Mouse (Mus musculus) macrophage (primary cell): ENCODE data around the gene Gm10188. TPM values are rescaled to one million over a fixed set of nuclear protein-coding genes. Genes with fewer than 3 reads are reported as not detected.

Experiments used
- H3K27ac ChIP-seq: fragments of 350-480 bp; formaldehyde crosslinking; 2 replicates; pipeline ENCODE4 v1.9.0; 2021
- H3K36me3 ChIP-seq: fragments of 350-480 bp; formaldehyde crosslinking; 2 replicates; pipeline ENCODE4 v1.9.0; 2021; ENCODE audit errors: inconsistent target
- H3K4me3 ChIP-seq: fragments of 350-480 bp; formaldehyde crosslinking; 2 replicates; pipeline ENCODE4 v1.9.0; 2021; ENCODE audit errors: inconsistent target
- H3K79me2 ChIP-seq: fragments of 350-480 bp; formaldehyde crosslinking; 2 replicates; pipeline ENCODE4 v1.9.0; 2021; ENCODE audit errors: inconsistent target
- WGBS: methylation state at CpG from one replicate; pipeline ENCODE4 v1.1.7; 2026; ENCODE audit warnings: inconsistent platforms; ENCODE audit not compliant: missing documents; 5-methylcytosine and 5-hydroxymethylcytosine counted together
- polyA plus RNA-seq: library from polyadenylated mRNA; stranded (reverse); fragments of 250-400 nt; gene quantifications from 3 replicates; pipeline ENCODE4 v1.2.4, GENCODE M21; 2018; ENCODE audit warnings: inconsistent platforms

Gene Gm10188
- polyA plus RNA-seq, 1 experiment from 2014 or later: not detected

DNA sequence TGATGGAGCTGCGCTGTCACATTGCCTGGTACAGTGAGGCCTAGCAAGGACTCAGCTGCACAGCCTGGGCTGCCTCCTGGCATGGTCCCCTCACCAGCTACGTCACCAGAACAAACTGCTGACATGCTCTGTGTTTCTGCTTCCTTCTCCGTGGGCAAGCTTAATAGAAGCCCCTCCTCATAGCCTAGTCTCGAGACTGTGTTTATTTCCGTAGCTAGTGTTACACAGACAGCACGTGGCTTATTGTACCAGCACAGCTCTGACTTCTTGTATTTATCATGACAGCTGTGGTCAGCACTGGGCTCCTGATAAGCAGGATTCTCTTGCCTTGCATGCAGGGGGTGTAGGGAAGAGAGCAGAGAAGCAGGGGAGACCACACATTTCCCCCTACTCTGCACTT is 16.6 kb upstream of the Gm10188 start:
- Histone ChIP-seq H3K36me3 (no peaks in the 10 kb centered on the region), H3K27ac (no peak overlapping the region), H3K79me2 (no peaks in the 10 kb centered on the region), H3K4me3 (no peak overlapping the region)
- WGBS: 24% methylated on average over 6 of the region's 6 CpGs

GRCm38 (mm10) chr1:132245010-132245409 is 15.4 kb upstream of the Gm10188 start:
- H3K27ac ChIP-seq: no peak overlapping the region
- 85% methylated on average over 5 of the region's 5 CpGs for whole genome bisulfite sequencing
- H3K79me2 ChIP-seq: no peaks in the 10 kb centered on the region
- H3K4me3 ChIP-seq: no peak overlapping the region
- no peaks in the 10 kb centered on the region for H3K36me3 ChIP-seq

- Histone ChIP-seq H3K4me3 (no peak overlapping the region), H3K27ac (no peak overlapping the region), H3K36me3 (no peaks in the 10 kb centered on the region), H3K79me2 (no peaks in the 10 kb centered on the region)
- 19% methylated on average over 6 of the region's 6 CpGs for WGBS
Observed at GRCm38 (mm10) chr1:132237585-132238159, 8.1 kb upstream of the Gm10188 start.

DNA sequence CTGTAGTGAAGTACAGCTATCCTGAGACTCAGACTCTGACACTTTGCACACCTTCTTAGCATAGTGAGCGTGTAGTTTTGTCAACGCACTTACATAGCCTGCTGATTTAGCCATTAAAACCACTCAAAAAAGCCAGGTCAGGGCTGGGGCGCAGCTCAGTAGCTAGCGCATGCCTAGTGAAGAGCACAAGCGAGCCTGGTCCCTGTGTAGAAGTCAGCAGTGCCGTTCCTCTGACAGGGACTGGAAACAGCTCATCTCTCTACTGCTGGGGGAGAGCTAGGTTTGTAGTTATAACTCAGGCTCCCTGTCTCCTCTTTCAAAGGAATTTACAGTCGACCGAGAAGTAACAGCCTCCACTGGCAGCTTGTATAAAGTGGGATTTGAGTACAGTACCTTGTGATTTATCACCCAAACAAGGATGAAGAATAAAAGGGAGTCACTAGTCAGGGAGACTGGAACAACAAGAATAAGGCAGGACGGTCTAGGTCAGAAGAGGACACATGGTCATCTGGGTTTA is 5.2 kb upstream of the Gm10188 start:
- Histone ChIP-seq H3K27ac (no peak overlapping the region), H3K79me2 (no peaks in the 10 kb centered on the region), H3K4me3 (no peak overlapping the region), H3K36me3 (no peaks in the 10 kb centered on the region)
- 75% methylated on average over 9 of the region's 9 CpGs for WGBS

DNA sequence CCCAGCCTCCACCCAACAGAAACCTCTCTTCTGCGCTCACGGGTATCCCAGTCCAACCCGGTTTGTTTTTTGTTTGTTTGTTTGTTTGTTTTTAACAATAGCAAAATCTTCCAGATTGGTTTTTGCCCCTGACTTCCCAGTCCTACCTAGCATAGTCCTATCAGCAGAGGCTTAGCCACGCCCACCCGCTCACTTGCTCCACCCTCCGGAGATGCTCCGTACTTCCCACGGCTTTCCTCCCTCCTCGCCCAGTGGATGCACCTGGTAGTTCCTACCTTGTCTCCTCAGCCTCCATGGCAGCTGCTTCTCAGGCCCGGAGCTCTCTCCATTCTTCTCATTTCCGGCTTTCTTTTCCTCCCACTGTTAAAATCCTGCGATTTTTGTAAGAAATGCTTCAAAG is 4.0 kb upstream of the Gm10188 start:
- Histone ChIP-seq H3K4me3 (no peak overlapping the region), H3K79me2 (no peaks in the 10 kb centered on the region), H3K27ac (no peak overlapping the region), H3K36me3 (no peaks in the 10 kb centered on the region)
- 32% methylated on average over 12 of the region's 12 CpGs for WGBS

DNA sequence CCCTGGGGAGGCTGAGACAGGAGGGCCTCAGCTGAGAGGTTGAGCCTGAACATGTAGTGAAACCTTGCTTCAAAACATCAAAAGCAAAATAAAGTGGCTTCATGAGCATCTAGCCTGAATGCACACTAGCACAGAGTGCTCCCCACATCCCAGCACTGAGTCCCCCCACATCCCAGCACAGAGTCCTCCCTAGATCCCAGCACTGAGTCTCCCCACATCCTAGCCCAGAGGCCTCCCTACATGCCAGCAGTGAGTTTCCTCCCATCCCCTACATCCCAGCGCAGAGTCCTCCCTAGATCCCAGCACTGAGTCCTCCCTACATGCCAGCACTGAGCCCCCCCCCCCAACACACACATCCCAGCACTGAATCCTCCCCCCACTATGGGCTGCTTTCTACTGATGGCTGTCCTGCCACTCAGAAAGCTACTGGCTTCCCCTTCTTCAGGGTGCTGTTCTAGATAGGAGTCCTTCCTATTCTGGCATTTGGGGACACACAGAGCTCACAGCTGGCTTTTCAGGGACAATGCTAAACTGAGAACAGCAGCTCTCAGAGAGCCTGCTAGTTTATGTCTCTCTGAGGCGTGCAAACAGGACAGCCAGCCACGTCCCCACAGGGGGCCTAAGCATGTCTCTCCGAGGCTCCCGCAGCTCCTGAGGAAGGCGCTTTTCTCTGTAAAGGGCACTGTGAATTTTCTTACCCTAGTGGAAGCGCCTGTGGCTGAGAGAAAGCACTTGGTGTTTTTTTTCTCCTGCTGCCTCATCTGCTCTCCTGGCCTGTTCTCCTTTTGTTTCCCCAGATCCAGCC is 2.1 kb upstream of the Gm10188 start:
- Histone ChIP-seq H3K27ac (no peak overlapping the region), H3K4me3 (no peak overlapping the region), H3K36me3 (no peaks in the 10 kb centered on the region), H3K79me2 (no peaks in the 10 kb centered on the region)
- 92% methylated on average over 7 of the region's 7 CpGs for WGBS

GRCm38 (mm10) chr1:132226297-132227080 is 3.1 kb downstream of the Gm10188 start:
- H3K79me2 ChIP-seq: no peaks in the 10 kb centered on the region
- H3K4me3 ChIP-seq: no peak overlapping the region
- 78% methylated on average over 11 of the region's 13 CpGs for WGBS
- no peak overlapping the region for H3K27ac ChIP-seq
- no peaks in the 10 kb centered on the region for H3K36me3 ChIP-seq

DNA sequence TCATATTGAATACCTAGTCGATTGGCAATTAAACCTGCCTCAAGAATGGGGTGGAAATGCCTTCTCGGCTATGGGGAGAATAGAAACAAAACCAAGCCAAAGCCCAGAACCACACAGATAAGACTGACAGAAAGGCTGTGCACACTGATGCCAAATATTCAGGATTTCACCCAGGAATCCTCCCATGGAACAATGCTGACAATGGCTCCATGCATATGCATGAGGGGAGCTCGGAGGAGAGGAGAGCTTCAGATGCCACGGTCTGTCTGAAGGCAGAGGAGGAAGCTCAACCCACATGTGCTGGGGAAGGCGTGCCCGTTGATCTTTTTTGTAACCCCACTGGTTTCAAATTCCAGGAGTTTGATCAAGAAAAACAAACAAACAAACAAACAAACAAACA is 7.4 kb downstream of the Gm10188 start:
- H3K79me2 ChIP-seq: no peaks in the 10 kb centered on the region
- H3K4me3 ChIP-seq: no peak overlapping the region
- H3K27ac ChIP-seq: no peak overlapping the region
- 45% methylated on average over 6 of the region's 6 CpGs for WGBS
- H3K36me3 ChIP-seq: no peaks in the 10 kb centered on the region

- 52% methylated on average over 2 of the region's 2 CpGs for WGBS
- no peak overlapping the region for H3K27ac ChIP-seq
Observed at GRCm38 (mm10) chr1:132221627-132222026, 7.9 kb downstream of the Gm10188 start.

GRCm38 (mm10) chr1:132216276-132216675 is 13.3 kb downstream of the Gm10188 start:
- H3K4me3 ChIP-seq: no peak overlapping the region
- H3K27ac ChIP-seq: no peak overlapping the region
- H3K79me2 ChIP-seq: no peaks in the 10 kb centered on the region
- 72% methylated on average over 3 of the region's 3 CpGs for WGBS
- no peaks in the 10 kb centered on the region for H3K36me3 ChIP-seq

More at GRCm38 (mm10) chr1:132221627-132222026, 7.9 kb downstream of the Gm10188 start:
- Histone ChIP-seq H3K4me3 (no peak overlapping the region), H3K36me3 (no peaks in the 10 kb centered on the region), H3K79me2 (no peaks in the 10 kb centered on the region)

DNA sequence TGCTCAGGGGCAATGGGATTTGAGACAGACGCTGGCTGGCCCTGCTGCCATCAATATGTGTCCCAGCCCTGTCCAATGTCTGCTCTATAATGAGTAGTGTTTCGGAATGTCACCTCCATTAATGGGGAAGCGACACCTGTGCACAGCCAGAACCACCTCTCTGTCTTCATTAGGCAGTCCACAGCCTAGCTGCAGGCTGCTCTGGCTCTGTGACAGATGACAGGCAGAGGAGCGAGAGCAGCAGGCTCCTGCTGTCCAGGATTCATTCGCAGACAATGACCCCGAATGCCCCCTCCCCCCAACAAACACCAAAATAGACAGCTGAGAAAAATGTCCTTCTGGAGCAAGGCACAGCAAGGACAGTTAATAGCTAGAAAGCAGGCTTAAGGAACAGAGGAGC is 16.5 kb downstream of the Gm10188 start:
- H3K27ac ChIP-seq: no peak overlapping the region
- H3K36me3 ChIP-seq: no peaks in the 10 kb centered on the region
- no peak overlapping the region for H3K4me3 ChIP-seq
- WGBS: 76% methylated on average over 6 of the region's 6 CpGs
- H3K79me2 ChIP-seq: no peaks in the 10 kb centered on the region

GRCm38 (mm10) chr1:132212218-132212617 is 17.3 kb downstream of the Gm10188 start:
- WGBS: 10% methylated on average over 20 of the region's 20 CpGs
- no peaks in the 10 kb centered on the region for H3K79me2 ChIP-seq
- H3K27ac ChIP-seq: no peak overlapping the region
- no peaks in the 10 kb centered on the region for H3K36me3 ChIP-seq
- no peak overlapping the region for H3K4me3 ChIP-seq

- 45% methylated on average over 12 of the region's 12 CpGs for WGBS
- Histone ChIP-seq H3K36me3 (no peaks in the 10 kb centered on the region), H3K27ac (no peak overlapping the region), H3K79me2 (no peaks in the 10 kb centered on the region), H3K4me3 (no peak overlapping the region)
Observed at GRCm38 (mm10) chr1:132211672-132212071, 17.9 kb downstream of the Gm10188 start.

DNA sequence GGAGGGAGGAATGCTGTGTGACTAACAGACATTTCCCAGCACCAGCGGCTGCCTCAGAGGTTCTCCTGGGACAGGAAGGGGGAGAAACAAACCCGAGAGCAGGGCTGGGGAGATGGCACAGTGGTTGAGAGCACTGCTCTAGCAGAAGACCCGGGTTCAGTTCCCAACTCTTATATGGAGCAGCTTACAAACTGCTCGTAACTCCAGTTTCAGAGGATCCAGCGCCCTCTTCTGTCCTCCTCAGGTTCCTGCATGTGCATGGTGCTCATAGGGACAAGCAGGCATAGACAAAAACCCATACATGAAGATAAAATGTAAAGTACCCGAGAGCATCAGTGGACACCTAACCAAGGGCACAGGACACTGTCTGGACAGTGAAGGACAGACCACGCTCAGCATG is 18.6 kb downstream of the Gm10188 start:
- WGBS: 26% methylated on average over 7 of the region's 7 CpGs
- Histone ChIP-seq H3K27ac (no peak overlapping the region), H3K79me2 (no peaks in the 10 kb centered on the region)

DNA sequence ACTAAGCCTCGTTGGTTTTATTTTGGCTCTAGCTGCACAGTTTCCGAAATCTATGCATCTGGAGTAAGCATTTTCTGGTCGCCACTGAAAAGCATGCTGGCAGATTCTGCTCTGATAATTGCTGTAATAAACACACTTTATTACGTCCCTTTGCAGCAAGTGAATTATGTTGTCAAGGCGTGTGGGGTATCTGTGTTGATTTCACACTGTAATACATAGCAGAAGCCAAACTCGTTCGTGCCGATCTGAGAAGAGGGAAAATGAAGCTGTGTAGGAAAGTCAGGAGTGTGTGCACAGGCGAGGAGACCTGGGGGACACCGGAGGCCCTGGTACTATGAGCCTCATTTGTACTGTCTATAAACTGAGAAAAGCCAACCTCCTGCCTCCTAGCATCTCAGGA is 20.2 kb downstream of the Gm10188 start:
- H3K4me3 ChIP-seq: no peak overlapping the region
- H3K27ac ChIP-seq: no peak overlapping the region
- no peaks in the 10 kb centered on the region for H3K79me2 ChIP-seq
- no peaks in the 10 kb centered on the region for H3K36me3 ChIP-seq
- 85% methylated on average over 10 of the region's 10 CpGs for WGBS

More for the DNA sequence above, 18.6 kb downstream of the Gm10188 start:
- Histone ChIP-seq H3K4me3 (no peak overlapping the region), H3K36me3 (no peaks in the 10 kb centered on the region)
